Mouse (Mus musculus) CH12.LX (cell line): ENCODE measurements at regions not wholly inside any gene's neighbourhood (a gene's known extent, or its start where the extent isn't known, plus 50 kb on each side); places are given as distances from the start of the nearest gene placed in this dataset.

ENCODE experiments used
- DNase-seq: peaks from one replicate; pipeline ENCODE4 v3.0.0-alpha.2; 2013; ENCODE audit errors: extremely low read depth
- H3K27ac ChIP-seq: 2 replicates; pipeline ENCODE4 v1.5.1; 2012; ENCODE audit warnings: low read depth, mild to moderate bottlenecking, control low read depth, moderate library complexity; ENCODE audit not compliant: insufficient read depth
- H3K27me3 ChIP-seq: replicated peaks from 2 replicates; pipeline ENCODE3; 2012; ENCODE audit warnings: inconsistent platforms
- H3K36me3 ChIP-seq, 2 experiments: replicated peaks in 1 of 2; 2 replicates each; pipeline versions ENCODE3 to v1.6.1; 2012; ENCODE audit warnings: inconsistent platforms in 1 of 2, low read length in 1 of 2, mild to moderate bottlenecking in 1 of 2, mixed read lengths in 1 of 2, moderate library complexity in 1 of 2; ENCODE audit not compliant: control insufficient read depth in 1 of 2, insufficient read depth in 1 of 2
- H3K4me1 ChIP-seq, 2 experiments: 2 replicates each; pipeline ENCODE4 v1.6.1; 2012; ENCODE audit warnings: inconsistent platforms in 1 of 2, moderate library complexity in 1 of 2; ENCODE audit not compliant: insufficient read depth in 2 of 2, control insufficient read depth in 1 of 2
- H3K4me2 ChIP-seq: 2 replicates; pipeline ENCODE4 v1.6.1; 2012; ENCODE audit warnings: low read depth, mild to moderate bottlenecking, control low read depth; ENCODE audit not compliant: poor library complexity, insufficient read depth, severe bottlenecking
- H3K4me3 ChIP-seq, 3 experiments: fragments of 150-350 bp in 1 of 3; sonication (generic) in 1 of 3; replicated peaks in 1 of 3; 2 replicates each; pipeline versions ENCODE3 to v1.5.1; 2011 to 2012; ENCODE audit warnings: low read depth in 2 of 3, low read length in 2 of 3, mild to moderate bottlenecking in 2 of 3, moderate library complexity in 2 of 3, control low read depth in 1 of 3, improper control_type of control experiment in 1 of 3, inconsistent platforms in 1 of 3, mixed read lengths in 1 of 3; ENCODE audit not compliant: poor library complexity in 1 of 3
- H3K79me2 ChIP-seq: replicated peaks from 2 replicates; pipeline ENCODE4 v1.6.1; 2012; ENCODE audit warnings: mild to moderate bottlenecking, moderate library complexity; ENCODE audit not compliant: control insufficient read depth, poor library complexity, insufficient read depth, severe bottlenecking; ENCODE audit errors: extremely low read depth
- H3K9ac ChIP-seq: 2 replicates; pipeline ENCODE4 v1.6.1; 2012; ENCODE audit warnings: low read depth, mild to moderate bottlenecking, control low read depth, moderate library complexity; ENCODE audit not compliant: insufficient read depth
- H3K9me3 ChIP-seq: replicated peaks from 2 replicates; pipeline ENCODE3; 2012; ENCODE audit warnings: low read length, inconsistent platforms, mixed read lengths
- CHD1 ChIP-seq: IDR thresholded peaks from 2 replicates; pipeline ENCODE4 v1.6.1; 2012; ENCODE audit warnings: low read depth, low read length, improper control_type of control experiment, inconsistent platforms
- CHD2 ChIP-seq: IDR thresholded peaks from 2 replicates; pipeline ENCODE4 v1.6.1; 2011; ENCODE audit warnings: low read length, improper control_type of control experiment
- E2F4 ChIP-seq: IDR thresholded peaks from 2 replicates; pipeline ENCODE4 v1.6.1; 2011; ENCODE audit warnings: low read depth, low read length, improper control_type of control experiment; ENCODE audit not compliant: insufficient replicate concordance
- EP300 ChIP-seq: IDR thresholded peaks from 2 replicates; pipeline ENCODE4 v1.6.1; 2011; ENCODE audit warnings: low read length, improper control_type of control experiment
- ETS1 ChIP-seq: conservative IDR thresholded peaks from 2 replicates; pipeline ENCODE4 v1.6.1; 2012; ENCODE audit warnings: low read depth, mild to moderate bottlenecking, inconsistent platforms, low read length, improper control_type of control experiment, moderate library complexity
- MAFK ChIP-seq: IDR thresholded peaks from 2 replicates; pipeline ENCODE4 v1.6.1; 2011; ENCODE audit warnings: low read length, improper control_type of control experiment; ENCODE audit not compliant: insufficient replicate concordance
- MEF2A ChIP-seq: IDR thresholded peaks from 2 replicates; pipeline ENCODE4 v1.6.1; 2014; ENCODE audit warnings: low read depth, mild to moderate bottlenecking, inconsistent platforms, low read length, improper control_type of control experiment, borderline replicate concordance
- MXI1 ChIP-seq: IDR thresholded peaks from 2 replicates; pipeline ENCODE4 v1.6.1; 2011; ENCODE audit warnings: mild to moderate bottlenecking, low read depth, low read length, improper control_type of control experiment
- POLR2A ChIP-seq: IDR thresholded peaks from 2 replicates; pipeline ENCODE4 v1.6.1; 2011; ENCODE audit warnings: low read depth, mild to moderate bottlenecking, improper control_type of control experiment, low read length
- POLR2AphosphoS2 ChIP-seq: IDR thresholded peaks from 2 replicates; pipeline ENCODE4 v1.6.1; 2011; ENCODE audit warnings: low read depth, low read length, improper control_type of control experiment
- RAD21 ChIP-seq: IDR thresholded peaks from 2 replicates; pipeline ENCODE4 v1.6.1; 2011; ENCODE audit warnings: low read depth, mild to moderate bottlenecking, low read length, improper control_type of control experiment, moderate library complexity
- RCOR1 ChIP-seq: conservative IDR thresholded peaks from 2 replicates; pipeline ENCODE4 v1.6.1; 2012; ENCODE audit warnings: low read depth, mild to moderate bottlenecking, inconsistent platforms, low read length, improper control_type of control experiment
- SMC3 ChIP-seq: IDR thresholded peaks from 2 replicates; pipeline ENCODE4 v1.6.1; 2011; ENCODE audit warnings: low read depth, low read length, improper control_type of control experiment
- UBTF ChIP-seq: IDR thresholded peaks from 2 replicates; pipeline ENCODE4 v1.6.1; 2012; ENCODE audit warnings: low read depth, mild to moderate bottlenecking, inconsistent platforms, low read length, improper control_type of control experiment, moderate library complexity
- USF2 ChIP-seq: conservative IDR thresholded peaks from 2 replicates; pipeline ENCODE4 v1.6.1; 2011; ENCODE audit warnings: low read depth, low read length, improper control_type of control experiment
- ZKSCAN1 ChIP-seq: IDR thresholded peaks from 2 replicates; pipeline ENCODE4 v1.6.1; 2012; ENCODE audit warnings: low read depth, inconsistent platforms, low read length, improper control_type of control experiment, borderline replicate concordance
- ZNF384 ChIP-seq: IDR thresholded peaks from 2 replicates; pipeline ENCODE4 v1.6.1; 2012; ENCODE audit warnings: low read depth, low read length, improper control_type of control experiment, inconsistent platforms
- dilution Hi-C: fragments of 300-500 bp; cut with MboI; formaldehyde crosslinking; loops from 2 replicates; pipeline ENCODE4 v1.14.3; 2020; ENCODE audit warnings: low sequenced_read_pairs; ENCODE audit not compliant: extremely low pct_unique_long_range_greater_than_20kb, extremely low pct_ligation_motif_present
- in situ Hi-C: fragments of 300-500 bp; cut with MboI; formaldehyde crosslinking; loops from 3 replicates; pipeline ENCODE4 v1.14.3; 2019; ENCODE audit warnings: low sequenced_read_pairs, low pct_ligation_motif_present, low pct_unique_long_range_greater_than_20kb, mixed read lengths

DNA sequence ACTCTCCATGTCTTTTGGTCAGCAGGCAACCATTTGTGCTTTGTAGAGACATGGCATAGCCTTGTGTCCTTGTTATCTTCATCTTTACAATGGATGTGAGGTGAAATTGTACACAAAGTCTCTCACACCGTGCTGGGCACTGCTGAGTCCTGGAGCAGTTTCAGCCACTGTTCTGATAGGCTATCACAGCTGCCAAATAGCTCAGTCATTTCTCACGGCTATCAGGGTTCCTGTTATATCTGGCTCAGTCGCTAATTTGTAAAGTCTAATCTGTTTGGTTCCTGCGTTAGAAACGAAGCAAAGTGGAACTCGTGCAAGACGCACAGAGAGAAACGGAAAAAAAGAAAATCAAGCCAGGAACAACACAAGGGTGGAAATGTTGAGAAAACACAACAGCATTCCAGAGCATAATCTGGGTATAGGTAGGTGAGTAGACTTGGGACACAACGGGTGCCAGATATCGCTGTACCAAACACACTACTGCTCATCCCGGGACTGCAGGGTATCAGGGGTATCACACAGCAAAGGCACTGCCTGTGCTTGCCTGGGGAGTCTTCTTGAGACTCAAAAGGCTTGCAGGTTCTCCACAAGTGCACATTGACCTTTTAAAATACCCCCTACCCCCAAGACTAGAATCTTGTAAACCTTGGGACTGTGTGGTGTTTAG, 189.7 kb upstream of the Pde3a start:
- no peaks in the 10 kb centered on the region for H3K27me3 ChIP-seq
- dilution Hi-C loops (no loop called here), in situ Hi-C loops (no loop called here)
- no peaks in the 10 kb centered on the region for H3K36me3 ChIP-seq
- H3K4me2 ChIP-seq: no peak overlapping the region
- no peaks in the 10 kb centered on the region for H3K4me1 ChIP-seq
- no peaks in the 10 kb centered on the region for H3K9me3 ChIP-seq
- DNase-seq: no peak
- no peak for TF ChIP-seq ZKSCAN1
- TF ChIP-seq EP300: no peak
- no peak for TF ChIP-seq ZNF384
- no peak for TF ChIP-seq MAFK
- no peak for TF ChIP-seq E2F4
- no peak for TF ChIP-seq UBTF
- TF ChIP-seq POLR2AphosphoS2: no peak
- no peak for TF ChIP-seq RCOR1
- no peak for TF ChIP-seq CHD1
- TF ChIP-seq RAD21: no peak
- TF ChIP-seq MXI1: no peak
- TF ChIP-seq USF2: no peak
- no peak for TF ChIP-seq MEF2A
- TF ChIP-seq ETS1: no peak
- no peak for TF ChIP-seq POLR2A
- TF ChIP-seq SMC3: no peak
- TF ChIP-seq CHD2: no peak
- H3K4me3 ChIP-seq: no peak overlapping the region
- no peak overlapping the region for H3K27ac ChIP-seq
- no peak overlapping the region for H3K9ac ChIP-seq
- H3K79me2 ChIP-seq: no peaks in the 10 kb centered on the region

DNA sequence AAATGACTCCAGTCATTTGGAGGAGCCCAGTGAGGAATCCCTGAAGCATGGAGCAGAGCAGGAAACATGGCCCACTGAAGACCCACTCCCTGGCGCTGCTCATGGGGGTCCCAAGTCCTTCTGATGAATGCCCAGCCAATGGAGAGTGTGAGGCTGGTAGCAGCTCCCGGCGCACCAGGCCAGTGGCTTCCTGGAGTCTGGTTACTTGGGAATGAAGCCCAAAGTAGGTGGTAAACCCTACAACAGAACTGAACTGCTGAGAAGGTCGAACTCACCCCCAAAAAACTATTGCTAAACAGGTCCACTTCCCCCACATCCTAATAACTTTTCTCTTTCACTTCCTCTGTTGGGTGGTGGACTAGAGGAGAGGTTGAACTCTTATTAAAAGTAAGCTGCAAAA, 183.3 kb upstream of the Pde3a start:
- Histone ChIP-seq H3K27me3 (no peaks in the 10 kb centered on the region), H3K4me3 (no peak overlapping the region), H3K36me3 (no peaks in the 10 kb centered on the region), H3K4me2 (no peak overlapping the region), H3K27ac (no peak overlapping the region), H3K9ac (no peak overlapping the region), H3K4me1 (peaks cover 9 to 20% of the 10 kb centered on the region in 2 experiments), H3K9me3 (no peaks in the 10 kb centered on the region), H3K79me2 (no peaks in the 10 kb centered on the region)
- TF ChIP-seq CHD1 (no peak), MAFK (no peak)
- no peak for DNase-seq
- in situ Hi-C loops (no loop called here), dilution Hi-C loops (no loop called here)
